Mouse (Mus musculus) gastrocnemius, postnatal 10 days (tissue): Measurements from ENCODE around the gene Gm44973. TPM values are rescaled to one million over a fixed set of nuclear protein-coding genes. Genes with fewer than 3 reads are reported as not detected.
"Not testable (repeated sequence)": the region's sequence is repeated elsewhere in the genome, so short reads cannot be mapped to it uniquely, and the experiment has no call there.

ENCODE experiments used
- DNase-seq: peaks from one replicate; pipeline ENCODE4 v3.0.0; 2021; ENCODE audit warnings: mixed read lengths
- total RNA-seq, 2 experiments: library from RNA; stranded (reverse); gene quantifications; 2 replicates each; pipeline ENCODE4 v1.2.3; 2021

Gm44973 gene
- total RNA-seq, 2 experiments from 2014 or later, result not detected

- DNase-seq, result no peak
Observed at GRCm38 (mm10) chr7:5052438-5052837, 37.1 kb downstream of the Gm44973 start.

GRCm38 (mm10) chr7:5052931-5053343 is 37.6 kb downstream of the Gm44973 start:
- no peak for DNase-seq

GRCm38 (mm10) chr7:5053456-5054179 is 38.3 kb downstream of the Gm44973 start:
- no peak for DNase-seq

GRCm38 (mm10) chr7:5056651-5057263 is 41.5 kb downstream of the Gm44973 start:
- DNase-seq, result peak; percentile 15

GRCm38 (mm10) chr7:5057381-5057780 is 42.1 kb downstream of the Gm44973 start:
- DNase-seq, result no peak

- no peak for DNase-seq
Observed at GRCm38 (mm10) chr7:5057804-5058203, 42.5 kb downstream of the Gm44973 start.

GRCm38 (mm10) chr7:5058631-5059030 is 43.3 kb downstream of the Gm44973 start:
- DNase-seq, result no peak

- DNase-seq, result no peak
Observed at GRCm38 (mm10) chr7:5059421-5059820, 44.1 kb downstream of the Gm44973 start.

- peak; percentile 75 for DNase-seq
Observed at GRCm38 (mm10) chr7:5060239-5060731, 45.0 kb downstream of the Gm44973 start.

GRCm38 (mm10) chr7:5060944-5061773 is 45.9 kb downstream of the Gm44973 start:
- peak; percentile 99 for DNase-seq

GRCm38 (mm10) chr7:5061774-5062359 is 46.6 kb downstream of the Gm44973 start, which contains the start of gene U2af2:
Gene U2af2, plus strand, starts transcription at chr7:5062143.
- peak; percentile 98 for DNase-seq

- DNase-seq, result no peak
Observed at GRCm38 (mm10) chr7:5062360-5063001, 47.2 kb downstream of the Gm44973 start.

- no peak for DNase-seq
Observed at GRCm38 (mm10) chr7:5064886-5065285, 49.6 kb downstream of the Gm44973 start.

GRCm38 (mm10) chr7:5073586-5073985 is 58.3 kb downstream of the Gm44973 start:
- no peak for DNase-seq

- DNase-seq, result no peak
Observed at GRCm38 (mm10) chr7:5074984-5075383, 59.7 kb downstream of the Gm44973 start.

GRCm38 (mm10) chr7:5076931-5077330 is 61.6 kb downstream of the Gm44973 start:
- no peak for DNase-seq

GRCm38 (mm10) chr7:5079365-5080009 is 64.2 kb downstream of the Gm44973 start:
- DNase-seq, result not testable (repeated sequence)

- peak; percentile 96 for DNase-seq
Observed at GRCm38 (mm10) chr7:5080010-5080751, 64.9 kb downstream of the Gm44973 start, which contains the start of gene Epn1. Gene Epn1, plus strand, starts transcription at chr7:5080235.

GRCm38 (mm10) chr7:5080815-5081214 is 65.5 kb downstream of the Gm44973 start:
- no peak for DNase-seq

- no peak for DNase-seq
Observed at GRCm38 (mm10) chr7:5081241-5081640, 65.9 kb downstream of the Gm44973 start.
